Mouse (Mus musculus) intestine, embryonic 14.5 days (tissue): ENCODE measurements at regions not wholly inside any gene's neighbourhood (a gene's known extent, or its start where the extent isn't known, plus 50 kb on each side); places are given as distances from the start of the nearest gene placed in this dataset.

Source experiments
- ATAC-seq: fragments of 200-750 bp; cut with Nextera tagmentation; replicated peaks from 2 replicates; pipeline ENCODE4 v1.8.0; 2017; ENCODE audit warnings: low read depth, moderate number of reproducible peaks, moderate TSS enrichment, moderate library complexity; ENCODE audit not compliant: low FRiP score, low TSS enrichment
- DNase-seq: peaks from one replicate; pipeline ENCODE4 v3.0.0-alpha.2; 2018; ENCODE audit warnings: low spot score
- H3K27ac ChIP-seq: fragments of 300-500 bp; sonication (generic); 2 replicates; pipeline ENCODE4 v1.5.1; 2014; ENCODE audit warnings: low read depth, mild to moderate bottlenecking, control low read depth
- H3K27me3 ChIP-seq: fragments of 300-500 bp; sonication (generic); replicated peaks from 2 replicates; pipeline ENCODE4 v1.6.1; 2014; ENCODE audit warnings: low read length, control low read depth; ENCODE audit not compliant: control insufficient read depth, insufficient read depth
- H3K36me3 ChIP-seq: fragments of 300-500 bp; sonication (generic); 2 replicates; pipeline ENCODE4 v1.6.1; 2014; ENCODE audit warnings: low read length, control low read depth; ENCODE audit not compliant: control insufficient read depth, insufficient read depth
- H3K4me1 ChIP-seq: fragments of 300-500 bp; sonication (generic); replicated peaks from 2 replicates; pipeline ENCODE4 v1.6.1; 2014; ENCODE audit warnings: low read length, control low read depth, mixed read lengths; ENCODE audit not compliant: control insufficient read depth, insufficient read depth
- H3K4me2 ChIP-seq: fragments of 300-500 bp; sonication (generic); 2 replicates; pipeline ENCODE4 v1.6.1; 2014; ENCODE audit warnings: low read length
- H3K4me3 ChIP-seq: fragments of 300-500 bp; sonication (generic); 2 replicates; pipeline ENCODE4 v1.5.1; 2014; ENCODE audit warnings: low read depth, low read length, control low read depth, mixed read lengths
- H3K9ac ChIP-seq: fragments of 300-500 bp; sonication (generic); 2 replicates; pipeline ENCODE4 v1.6.1; 2014; ENCODE audit warnings: mild to moderate bottlenecking, low read length
- H3K9me3 ChIP-seq: fragments of 300-500 bp; sonication (generic); 2 replicates; pipeline ENCODE4 v1.6.1; 2016; ENCODE audit warnings: low read length, control low read depth; ENCODE audit not compliant: control insufficient read depth
- WGBS: fragments of 180-500 bp; shearing (Covaris S2); extraction: QIAGEN DNeasy Blood & Tissue Kit; methylation state at CpG from one replicate; pipeline ENCODE4 v1.1.7; 2014; 5-methylcytosine and 5-hydroxymethylcytosine counted together

- H3K4me1 ChIP-seq = no peaks in the 10 kb centered on the region
- WGBS = 72% methylated on average over 3 of the region's 3 CpGs
- H3K9ac ChIP-seq = no peak overlapping the region
- no peak for ATAC-seq
- no peak for DNase-seq
- H3K27me3 ChIP-seq = no peaks in the 10 kb centered on the region
- no peaks in the 10 kb centered on the region for H3K36me3 ChIP-seq
- H3K4me3 ChIP-seq = no peak overlapping the region
- H3K27ac ChIP-seq = no peak overlapping the region
- H3K9me3 ChIP-seq = no peaks in the 10 kb centered on the region
- no peak overlapping the region for H3K4me2 ChIP-seq
These were observed 218.3 kb upstream of the Clnk start for GRCm38 (mm10) chr5:39094875-39095274.

- H3K4me1 ChIP-seq = no peaks in the 10 kb centered on the region
- 64% methylated on average over 11 of the region's 11 CpGs for WGBS
- no peak overlapping the region for H3K4me2 ChIP-seq
- H3K36me3 ChIP-seq = no peaks in the 10 kb centered on the region
- DNase-seq (no peak), ATAC-seq (no peak)
- no peaks in the 10 kb centered on the region for H3K27me3 ChIP-seq
- no peak overlapping the region for H3K27ac ChIP-seq
- no peak overlapping the region for H3K9ac ChIP-seq
- H3K4me3 ChIP-seq = no peak overlapping the region
- H3K9me3 ChIP-seq = no peaks in the 10 kb centered on the region
These were observed 200.1 kb upstream of the Clnk start for GRCm38 (mm10) chr5:39076555-39077178.

GRCm38 (mm10) chr5:39069683-39070082 is 193.1 kb upstream of the Clnk start:
- H3K27ac ChIP-seq = no peak overlapping the region
- no peaks in the 10 kb centered on the region for H3K9me3 ChIP-seq
- ATAC-seq (no peak), DNase-seq (no peak)
- H3K27me3 ChIP-seq = no peaks in the 10 kb centered on the region
- no peak overlapping the region for H3K4me2 ChIP-seq
- H3K9ac ChIP-seq = no peak overlapping the region
- no peak overlapping the region for H3K4me3 ChIP-seq
- no peaks in the 10 kb centered on the region for H3K4me1 ChIP-seq
- no peaks in the 10 kb centered on the region for H3K36me3 ChIP-seq
- 47% methylated on average over 3 of the region's 3 CpGs for WGBS

GRCm38 (mm10) chr5:39063061-39063460 is 186.4 kb upstream of the Clnk start:
- no peaks in the 10 kb centered on the region for H3K4me1 ChIP-seq
- DNase-seq (no peak), ATAC-seq (no peak)
- H3K9ac ChIP-seq = no peak overlapping the region
- H3K9me3 ChIP-seq = no peaks in the 10 kb centered on the region
- 84% methylated on average over 3 of the region's 3 CpGs for WGBS
- H3K27me3 ChIP-seq = no peaks in the 10 kb centered on the region
- H3K4me2 ChIP-seq = no peak overlapping the region
- no peaks in the 10 kb centered on the region for H3K36me3 ChIP-seq
- no peak overlapping the region for H3K4me3 ChIP-seq
- H3K27ac ChIP-seq = no peak overlapping the region

- Histone ChIP-seq H3K4me2 (no peak overlapping the region), H3K4me1 (no peaks in the 10 kb centered on the region), H3K4me3 (no peak overlapping the region), H3K9me3 (no peaks in the 10 kb centered on the region), H3K36me3 (no peaks in the 10 kb centered on the region), H3K27me3 (no peaks in the 10 kb centered on the region), H3K27ac (no peak overlapping the region), H3K9ac (no peak overlapping the region)
- no peak for ATAC-seq
- DNase-seq = no peak
- WGBS = 75% methylated on average over 8 of the region's 8 CpGs
These were observed 176.1 kb upstream of the Clnk start for GRCm38 (mm10) chr5:39052490-39053250.

DNA sequence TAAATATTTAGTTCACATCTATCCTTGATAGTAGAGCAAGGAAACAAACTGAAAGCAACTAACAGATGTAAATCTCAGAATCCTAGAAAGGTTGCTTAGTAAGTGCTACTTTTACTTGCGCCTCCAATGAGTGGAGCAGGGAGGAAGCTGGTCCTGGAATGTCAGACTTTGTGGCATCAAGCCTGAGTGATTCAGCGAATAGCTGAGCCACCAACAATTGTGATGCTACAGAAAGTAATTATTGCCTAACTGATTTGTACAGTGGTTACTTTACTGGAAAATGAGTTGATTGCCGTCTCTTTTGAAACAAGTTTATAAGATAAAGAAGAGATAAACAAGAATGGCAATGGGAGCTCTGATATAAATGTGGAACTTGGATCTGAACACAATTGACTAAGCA is 173.9 kb upstream of the Clnk start:
- H3K4me2 ChIP-seq = no peak overlapping the region
- 88% methylated on average over 3 of the region's 3 CpGs for WGBS
- no peaks in the 10 kb centered on the region for H3K27me3 ChIP-seq
- no peaks in the 10 kb centered on the region for H3K9me3 ChIP-seq
- H3K4me3 ChIP-seq = no peak overlapping the region
- no peak overlapping the region for H3K9ac ChIP-seq
- ATAC-seq = no peak
- DNase-seq = no peak
- H3K27ac ChIP-seq = no peak overlapping the region
- H3K36me3 ChIP-seq = no peaks in the 10 kb centered on the region
- H3K4me1 ChIP-seq = no peaks in the 10 kb centered on the region

- H3K4me3 ChIP-seq = no peak overlapping the region
- no peak overlapping the region for H3K27ac ChIP-seq
- H3K27me3 ChIP-seq = no peaks in the 10 kb centered on the region
- DNase-seq (no peak), ATAC-seq (no peak)
- H3K9me3 ChIP-seq = no peaks in the 10 kb centered on the region
- H3K9ac ChIP-seq = no peak overlapping the region
- no peaks in the 10 kb centered on the region for H3K4me1 ChIP-seq
- H3K4me2 ChIP-seq = no peak overlapping the region
- WGBS = 66% methylated on average over 2 of the region's 2 CpGs
- no peaks in the 10 kb centered on the region for H3K36me3 ChIP-seq
These were observed 172.5 kb upstream of the Clnk start for GRCm38 (mm10) chr5:39049141-39049540.

DNA sequence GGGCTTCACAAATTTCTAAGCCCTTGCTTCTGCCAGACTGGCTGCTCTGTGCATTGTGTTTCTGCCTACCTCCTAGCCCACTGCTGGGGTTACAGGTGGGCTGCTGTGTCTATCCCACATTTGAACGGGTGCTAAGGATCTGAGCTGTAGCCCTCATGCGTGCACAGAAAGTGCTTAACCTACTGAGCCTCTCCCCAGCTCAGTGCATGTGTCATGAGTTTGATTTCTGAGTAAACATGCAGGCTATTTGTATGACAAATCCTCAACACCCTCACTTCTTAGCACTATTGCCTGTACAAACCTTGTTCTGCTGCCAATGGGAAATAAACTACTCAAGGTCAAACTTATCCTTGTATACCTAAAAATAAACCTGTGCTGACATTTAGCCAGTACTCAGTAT is 163.9 kb upstream of the Clnk start:
- no peak overlapping the region for H3K27ac ChIP-seq
- DNase-seq (no peak), ATAC-seq (no peak)
- no peak overlapping the region for H3K4me3 ChIP-seq
- H3K4me1 ChIP-seq = no peaks in the 10 kb centered on the region
- no peak overlapping the region for H3K9ac ChIP-seq
- H3K36me3 ChIP-seq = no peaks in the 10 kb centered on the region
- H3K4me2 ChIP-seq = no peak overlapping the region
- no peaks in the 10 kb centered on the region for H3K27me3 ChIP-seq
- H3K9me3 ChIP-seq = no peaks in the 10 kb centered on the region
- WGBS = 74% methylated on average over 2 of the region's 2 CpGs

GRCm38 (mm10) chr5:39023241-39023640 is 146.6 kb upstream of the Clnk start:
- H3K4me2 ChIP-seq = no peak overlapping the region
- ATAC-seq = no peak

More at GRCm38 (mm10) chr5:39023241-39023640, 146.6 kb upstream of the Clnk start:
- no peak overlapping the region for H3K27ac ChIP-seq
- no peaks in the 10 kb centered on the region for H3K4me1 ChIP-seq
- H3K4me3 ChIP-seq = no peak overlapping the region
- no peak overlapping the region for H3K9ac ChIP-seq
- no peaks in the 10 kb centered on the region for H3K36me3 ChIP-seq
- no peak for DNase-seq
- WGBS = 92% methylated on average over 4 of the region's 4 CpGs
- no peaks in the 10 kb centered on the region for H3K27me3 ChIP-seq
- H3K9me3 ChIP-seq = no peaks in the 10 kb centered on the region
